17 mouse cellular contexts compared by ENCODE assay signal in genomic region chr7:101170482-101170881, GRCm38 (mm10).
DNase-seq lines count a peak whose midpoint lies in the region; ATAC-seq and TF ChIP-seq lines count a peak whose summit lies in the region.
"Had no signal": no experiment of that assay in that cellular context is flagged by ENCODE, and none has a peak within 500 bp of the region (broad histone marks: within the 10 kb centered on the region; RNA-seq: fewer than 3 reads in every experiment).

No protein-coding gene starts in this region.

- H3K4me3 ChIP-seq in kidney, adult 2 months (ENCODE audit: insufficient read depth, low read depth, low read length): no peak overlapping the region
- no peak overlapping the region for H3K4me3 ChIP-seq in CH12.LX (replicated peaks in 1 of 3; ENCODE audit: low read depth in 2 of 3, low read length in 2 of 3, poor library complexity in 1 of 3)
- H3K4me3 ChIP-seq in heart, embryonic 13.5 days: no peak overlapping the region
- H3K4me3 ChIP-seq: forebrain, embryonic 10.5 days; hindbrain, embryonic 10.5 days; kidney, embryonic 15.5 days; left cerebral cortex, adult 2 months; limb, embryonic 13.5 days; lung, embryonic 15.5 days had no signal

- TF ChIP-seq EP300 in CH12.LX (IDR thresholded peaks at IDR 0.05; ENCODE audit: low read length): no peak

- TF ChIP-seq CTCF in kidney, adult 2 months (conservative IDR thresholded peaks at IDR 0.05; ENCODE audit: insufficient read depth, insufficient read length, low read depth, low read length): no peak
- TF ChIP-seq CTCF in CH12.LX (conservative IDR thresholded peaks at IDR 0.05 in 1 of 2, IDR thresholded peaks at IDR 0.05 in 1 of 2; ENCODE audit: low read depth in 2 of 2, low read length in 2 of 2): no peak

- no peaks in the 10 kb centered on the region for H3K4me1 ChIP-seq in kidney, adult 2 months (ENCODE audit: control insufficient read depth, insufficient read depth, low read length)
- peaks cover 6 to 69% of the 10 kb centered on the region in 2 experiments for H3K4me1 ChIP-seq in CH12.LX (ENCODE audit: control insufficient read depth in 1 of 2, insufficient read depth in 2 of 2)
- H3K4me1 ChIP-seq in heart, embryonic 13.5 days: peaks cover 17% of the 10 kb centered on the region
- H3K4me1 ChIP-seq: limb, embryonic 13.5 days; lung, embryonic 15.5 days had no signal

- no peak for ATAC-seq in heart, embryonic 13.5 days (ENCODE audit: extremely low read depth, insufficient number of reproducible peaks, low FRiP score, low TSS enrichment)
- no peak for ATAC-seq in erythroblast, adult 5-6 weeks (replicated peaks; ENCODE audit: low FRiP score, poor library complexity, severe bottlenecking)
- ATAC-seq: CD4-positive, CD25-positive, alpha-beta regulatory T cell, adult 4 months had no signal

- no peak overlapping the region; the same call in 1 of the 2 replicates for H3K27ac ChIP-seq in kidney, adult 2 months (ENCODE audit: insufficient read depth, low read depth, low read length)
- H3K27ac ChIP-seq in CH12.LX (ENCODE audit: insufficient read depth, low read depth): peak overlapping the region; percentile 80
- H3K27ac ChIP-seq in heart, embryonic 13.5 days (replicated peaks): no peak overlapping the region
- H3K27ac ChIP-seq: forebrain, embryonic 10.5 days; hindbrain, embryonic 10.5 days; kidney, embryonic 15.5 days; limb, embryonic 13.5 days; lung, embryonic 15.5 days had no signal

- no peak for TF ChIP-seq POLR2A in kidney, adult 2 months (IDR thresholded peaks at IDR 0.05; ENCODE audit: low read depth, low read length)
- no peak for TF ChIP-seq POLR2A in CH12.LX (IDR thresholded peaks at IDR 0.05; ENCODE audit: low read depth, low read length)

- H3K79me2 ChIP-seq in CH12.LX (replicated peaks; ENCODE audit: control insufficient read depth, extremely low read depth, insufficient read depth, poor library complexity, severe bottlenecking): peaks cover 22% of the 10 kb centered on the region

- H3K9ac ChIP-seq in CH12.LX (ENCODE audit: insufficient read depth, low read depth): peak overlapping the region; percentile 53
- H3K9ac ChIP-seq in heart, embryonic 13.5 days: no peak overlapping the region
- H3K9ac ChIP-seq: kidney, embryonic 15.5 days; limb, embryonic 13.5 days; lung, embryonic 15.5 days had no signal

- no peak for TF ChIP-seq RAD21 in CH12.LX (IDR thresholded peaks at IDR 0.05; ENCODE audit: low read depth, low read length)

- H3K36me3 ChIP-seq in kidney, adult 2 months (ENCODE audit: control insufficient read depth, insufficient read depth, low read length): no peaks in the 10 kb centered on the region
- H3K36me3 ChIP-seq in CH12.LX (replicated peaks in 1 of 2; ENCODE audit: control insufficient read depth in 1 of 2, insufficient read depth in 1 of 2, low read length in 1 of 2): peaks cover 6 to 9% of the 10 kb centered on the region in 2 experiments
- H3K36me3 ChIP-seq in heart, embryonic 13.5 days: no peaks in the 10 kb centered on the region
- H3K36me3 ChIP-seq: forebrain, embryonic 10.5 days; hindbrain, embryonic 10.5 days; kidney, embryonic 15.5 days; limb, embryonic 13.5 days; lung, embryonic 15.5 days had no signal

- 61% methylated on average over 3 of the region's 3 CpGs for WGBS in kidney, adult 2 months
- WGBS in heart, embryonic 13.5 days: 17% methylated on average over 3 of the region's 3 CpGs

- DNase-seq in kidney, adult 2 months: peak; percentile 27
- DNase-seq in kidney, postnatal 25 days: no peak
- DNase-seq in CH12.LX (ENCODE audit: extremely low read depth): peak; percentile 37
- peak; percentile 27 for DNase-seq in Muller cell, postnatal 12 days (ENCODE audit: inconsistent ontology term)
- no peak for DNase-seq in ovary, postnatal 10 days (ENCODE audit: low spot score)
- DNase-seq in frontal cortex, postnatal 14 days (ENCODE audit: low spot score in 2 of 2): no peak
- DNase-seq: adrenal gland, postnatal 36 days; cerebellum, adult 11 months had no signal

- H3K9me3 ChIP-seq in CH12.LX (replicated peaks; ENCODE audit: low read length): no peaks in the 10 kb centered on the region
- no peaks in the 10 kb centered on the region for H3K9me3 ChIP-seq in heart, embryonic 13.5 days
- H3K9me3 ChIP-seq: forebrain, embryonic 10.5 days; hindbrain, embryonic 10.5 days; kidney, embryonic 15.5 days; limb, embryonic 13.5 days; lung, embryonic 15.5 days had no signal

- in situ Hi-C loops in CH12.LX (cut with MboI; ENCODE audit: low pct_ligation_motif_present, low pct_unique_long_range_greater_than_20kb, low sequenced_read_pairs): no loop called here

- no peaks in the 10 kb centered on the region for H3K27me3 ChIP-seq in kidney, adult 2 months (replicated peaks; ENCODE audit: control insufficient read depth, insufficient read depth, low read length)
- H3K27me3 ChIP-seq in CH12.LX (replicated peaks): no peaks in the 10 kb centered on the region
- no peaks in the 10 kb centered on the region for H3K27me3 ChIP-seq in heart, embryonic 13.5 days (replicated peaks)
- H3K27me3 ChIP-seq: kidney, embryonic 15.5 days; limb, embryonic 13.5 days; lung, embryonic 15.5 days had no signal

- dilution Hi-C loops in CH12.LX (cut with MboI; ENCODE audit: extremely low pct_ligation_motif_present, extremely low pct_unique_long_range_greater_than_20kb, low sequenced_read_pairs): no loop called here

- peak overlapping the region; percentile 71 for H3K4me2 ChIP-seq in CH12.LX (ENCODE audit: insufficient read depth, low read depth, poor library complexity, severe bottlenecking)
- H3K4me2 ChIP-seq in heart, embryonic 13.5 days: peak overlapping the region; percentile 5; the same call in 1 of the 2 replicates
- H3K4me2 ChIP-seq: kidney, embryonic 15.5 days; limb, embryonic 13.5 days; lung, embryonic 15.5 days had no signal

TF ChIP-seq in CH12.LX, 34 proteins besides CTCF, POLR2A, EP300 and RAD21:
- TF ChIP-seq ETS1 (conservative IDR thresholded peaks at IDR 0.05; ENCODE audit: low read depth, low read length) (peak; percentile 44), PAX5 (IDR thresholded peaks at IDR 0.05; ENCODE audit: low read length) (no peak), SMC3 (IDR thresholded peaks at IDR 0.05; ENCODE audit: low read depth, low read length) (no peak), MAX (IDR thresholded peaks at IDR 0.05; ENCODE audit: low read length) (no peak), UBTF (IDR thresholded peaks at IDR 0.05; ENCODE audit: low read depth, low read length) (no peak), RCOR1 (conservative IDR thresholded peaks at IDR 0.05; ENCODE audit: low read depth, low read length) (no peak), CHD1 (IDR thresholded peaks at IDR 0.05; ENCODE audit: low read depth, low read length) (no peak), KAT2A (IDR thresholded peaks at IDR 0.05; ENCODE audit: insufficient replicate concordance, low read length) (no peak), SIN3A (IDR thresholded peaks at IDR 0.05; ENCODE audit: low read length) (0 out of 2 replicates have a peak, but pooled peaks have one; percentile 5)
TF ChIP-seq in CH12.LX: peak in this region for 2.

Comparison
In these comparisons a context has a peak if more than half of its experiments do, and no peak if none do; other contexts are left out.
1. DNase-seq: peak in kidney, adult 2 months (single experiment), CH12.LX (single experiment) and Muller cell, postnatal 12 days (single experiment); none in kidney, postnatal 25 days (0 of 2), ovary, postnatal 10 days (single experiment) and frontal cortex, postnatal 14 days (0 of 2).